Mouse (Mus musculus) ES-CJ7 (cell line): ENCODE results near the gene Mapk11.

Experiments used
- DNase-seq: peaks from one replicate; pipeline ENCODE4 v3.0.0; 2011; ENCODE audit warnings: low read depth, low spot score

Mapk11 gene

GRCm38 (mm10) chr15:89173906-89174214 lies 24.4 kb upstream of the Mapk11 start:
- peak; percentile 64 for DNase-seq

DNA sequence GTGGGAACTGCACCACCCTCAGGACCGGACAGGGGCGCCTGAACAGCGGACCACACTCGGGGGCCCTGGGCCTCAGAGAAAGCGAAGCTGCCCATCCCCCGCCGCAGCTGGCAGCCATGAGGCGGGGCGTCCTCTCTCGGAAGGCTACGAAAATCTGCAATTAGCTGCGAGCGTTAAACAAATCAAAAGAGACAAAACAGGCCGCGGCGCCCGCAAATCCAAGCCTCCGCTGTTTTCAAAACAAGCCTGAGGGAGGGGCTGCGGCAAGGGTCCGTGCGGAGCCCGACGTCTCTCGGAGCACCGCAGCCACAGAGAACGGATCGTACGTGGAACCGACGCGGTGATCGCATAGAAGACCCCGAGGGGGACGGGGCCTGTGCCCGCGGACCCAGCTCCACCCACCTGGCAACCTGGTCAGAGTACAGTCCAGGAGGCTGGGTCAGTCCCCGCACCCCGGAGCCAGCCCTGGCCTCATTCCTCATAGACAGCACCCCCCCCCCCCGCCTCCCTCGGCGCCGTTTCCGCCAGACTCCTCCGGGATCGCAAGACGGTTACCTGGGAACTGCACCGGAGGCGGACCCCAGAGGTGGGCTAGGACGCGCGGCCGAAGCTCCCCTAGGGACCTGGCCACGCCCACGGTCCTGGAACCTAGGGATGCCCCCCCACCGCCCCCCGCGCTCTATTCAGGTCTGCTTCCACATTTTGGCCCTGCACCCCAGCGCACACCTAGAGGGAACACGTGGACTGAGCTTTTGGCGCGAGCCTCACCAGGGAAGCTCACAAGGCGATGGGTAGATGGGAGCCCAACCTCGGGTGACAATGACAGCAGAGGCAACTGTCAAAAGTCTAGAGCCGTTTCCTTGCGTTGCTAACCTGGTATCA lies 23.8 kb upstream of the Mapk11 start:
- no peak for DNase-seq

GRCm38 (mm10) chr15:89172276-89172935 lies 23.0 kb upstream of the Mapk11 start:
- no peak for DNase-seq

DNA sequence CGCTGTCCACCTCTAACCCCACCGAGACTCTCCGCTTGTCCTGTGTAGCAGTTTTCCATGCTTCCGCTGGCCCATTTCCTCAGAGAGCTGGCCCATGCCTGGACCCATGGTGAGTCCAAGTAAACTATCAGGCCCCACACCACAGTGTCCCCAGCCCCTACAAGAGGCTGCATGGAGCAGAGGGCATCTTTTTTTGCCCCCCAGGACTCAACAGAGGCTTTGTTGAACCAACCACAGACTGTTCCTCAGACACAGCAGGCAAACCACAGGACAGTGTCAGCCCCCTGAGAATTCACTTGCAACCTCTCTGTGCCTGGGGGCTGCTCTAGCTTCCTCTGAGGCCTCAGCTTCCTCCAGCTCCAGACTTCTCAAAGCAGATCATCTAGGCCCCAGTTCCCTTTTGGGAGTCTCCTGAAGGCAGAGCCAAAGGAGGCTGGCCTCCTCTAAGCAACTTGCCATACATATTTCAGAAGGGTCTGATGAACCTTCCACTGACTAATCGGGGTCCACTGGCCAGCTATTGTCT lies 22.2 kb upstream of the Mapk11 start:
- DNase-seq: no peak

- no peak for DNase-seq
These were observed 20.7 kb upstream of the Mapk11 start for GRCm38 (mm10) chr15:89170102-89170501.

GRCm38 (mm10) chr15:89169431-89169830 lies 20.0 kb upstream of the Mapk11 start:
- peak; percentile 89 for DNase-seq

- DNase-seq: no peak
These were observed 19.5 kb upstream of the Mapk11 start for GRCm38 (mm10) chr15:89168922-89169321.

GRCm38 (mm10) chr15:89165478-89165877 lies 16.1 kb upstream of the Mapk11 start:
- DNase-seq: no peak

GRCm38 (mm10) chr15:89161397-89161796 lies 12.0 kb upstream of the Mapk11 start:
- DNase-seq: no peak

DNA sequence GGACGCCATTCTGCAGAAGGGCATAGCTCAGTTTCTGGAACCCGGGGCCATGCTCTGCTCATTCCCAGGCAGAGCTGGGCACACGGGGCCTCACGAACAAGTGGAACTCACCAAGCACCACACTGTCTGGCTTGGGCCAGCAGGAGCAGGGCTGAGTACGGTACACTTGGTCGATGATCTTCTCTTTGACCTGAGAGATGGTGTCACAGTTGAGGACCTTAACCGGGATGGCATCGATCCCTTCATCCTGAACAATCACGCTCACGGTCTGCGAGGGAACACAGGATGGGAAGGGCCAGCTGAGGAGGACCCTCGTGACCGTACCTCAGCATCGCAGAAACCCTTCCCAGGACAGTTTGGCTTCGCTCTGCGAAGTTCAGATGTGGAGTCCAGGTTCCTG lies 9.1 kb upstream of the Mapk11 start:
- no peak for DNase-seq

DNA sequence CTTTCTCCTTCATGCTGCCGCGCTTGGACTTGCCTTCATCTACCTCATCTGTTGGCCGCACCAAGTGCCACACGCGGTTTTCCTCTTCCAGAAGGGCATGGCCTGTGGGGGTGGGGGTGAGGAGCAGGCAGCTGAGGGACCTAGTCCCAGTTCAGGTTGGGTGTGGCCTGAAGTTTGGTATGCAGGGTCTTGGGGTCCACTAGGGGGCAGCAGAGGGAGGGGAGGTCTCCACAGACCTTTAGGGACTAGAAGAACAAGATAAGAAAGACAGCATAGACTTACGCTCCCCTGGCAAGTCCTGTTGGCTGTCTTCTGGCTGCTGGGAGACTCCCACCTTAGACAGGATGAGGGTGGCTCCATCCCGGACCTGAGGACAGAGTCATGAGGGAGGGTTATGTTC lies 8.5 kb upstream of the Mapk11 start:
- peak; percentile 94 for DNase-seq

- DNase-seq: peak; percentile 47
These were observed 2.9 kb upstream of the Mapk11 start for GRCm38 (mm10) chr15:89152312-89152711.

- DNase-seq: peak; percentile 81
These were observed 588 bp upstream of the Mapk11 start for GRCm38 (mm10) chr15:89150041-89150390.

DNA sequence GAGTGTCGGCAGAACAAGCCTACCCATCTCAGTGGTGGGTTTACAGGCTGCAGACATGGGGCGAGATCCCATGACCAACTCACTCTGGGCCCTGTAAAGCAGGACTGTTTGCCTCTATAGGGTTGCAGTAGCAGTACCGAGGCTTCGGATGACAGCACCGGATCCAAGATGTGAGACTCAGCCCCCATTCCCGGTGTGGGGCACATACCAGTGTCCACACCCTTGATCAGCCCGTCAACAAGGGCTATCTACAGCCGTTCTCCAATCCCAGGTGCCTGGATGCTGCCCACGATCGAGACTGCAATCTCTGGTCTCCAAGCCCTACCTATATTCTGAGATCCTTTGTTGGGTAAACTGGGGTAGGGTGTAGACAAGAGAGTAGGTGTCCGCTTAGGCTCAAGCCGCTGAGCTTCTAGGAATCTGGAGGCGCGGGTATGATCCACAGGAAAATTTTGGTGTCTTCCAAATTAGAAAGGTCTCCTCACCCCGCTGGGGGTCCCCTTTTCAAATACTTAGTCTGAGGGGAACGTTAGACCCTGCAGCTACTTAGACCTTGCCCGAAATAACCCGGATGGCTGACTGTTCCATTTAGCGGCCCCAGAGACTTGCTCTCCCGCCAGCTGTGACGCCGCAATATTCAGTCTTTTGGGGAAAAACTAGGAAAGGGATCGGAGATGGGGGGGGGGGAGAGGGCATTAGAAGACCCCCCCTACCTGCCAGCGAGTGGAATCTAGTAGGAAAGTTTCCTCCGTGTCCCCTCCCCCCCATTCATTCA lies 745 bp downstream of the Mapk11 start:
- no peak for DNase-seq

DNA sequence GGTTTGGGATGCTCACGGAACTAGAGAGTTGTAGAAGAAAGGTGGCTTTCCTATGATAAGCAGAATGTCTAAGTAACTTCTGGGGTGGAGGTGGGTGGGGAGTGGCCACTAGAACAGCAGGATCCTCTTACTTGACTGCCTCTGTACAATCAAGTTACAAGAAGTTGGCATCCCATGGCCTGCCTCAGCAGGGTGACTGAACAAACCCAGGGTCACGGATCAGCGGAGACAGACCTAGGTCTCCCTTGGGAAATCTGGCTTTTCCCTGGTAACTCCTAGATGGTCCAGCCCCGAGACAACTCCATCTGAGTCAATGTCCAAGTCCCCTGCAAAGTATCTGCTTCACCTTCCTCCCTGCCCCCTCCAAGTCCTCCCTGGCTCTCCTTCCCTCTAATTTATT lies 1.5 kb downstream of the Mapk11 start:
- DNase-seq: no peak

DNA sequence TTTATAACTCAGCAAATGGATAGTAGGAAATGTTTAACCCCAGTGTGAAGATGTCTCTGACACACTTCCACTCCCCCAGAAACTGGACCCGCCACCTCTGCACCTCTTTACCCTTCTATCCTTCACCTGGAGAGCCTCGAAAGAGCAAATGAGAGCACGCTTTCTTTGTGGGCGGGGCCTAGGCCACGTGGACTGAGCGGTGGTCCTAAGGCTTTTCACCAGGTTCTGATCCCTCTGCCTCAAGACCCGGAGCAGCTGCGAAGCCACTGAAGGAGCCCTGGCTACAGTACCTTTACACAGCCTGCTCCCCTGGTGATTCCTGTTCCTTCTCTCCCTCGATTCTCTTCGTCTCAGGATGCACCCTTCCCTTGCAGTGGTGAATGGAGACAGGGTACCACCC lies 2.0 kb downstream of the Mapk11 start:
- no peak for DNase-seq

GRCm38 (mm10) chr15:89147024-89147423 lies 2.4 kb downstream of the Mapk11 start:
- no peak for DNase-seq

- peak; percentile 76 for DNase-seq
These were observed 2.9 kb downstream of the Mapk11 start for GRCm38 (mm10) chr15:89146537-89146936.

DNA sequence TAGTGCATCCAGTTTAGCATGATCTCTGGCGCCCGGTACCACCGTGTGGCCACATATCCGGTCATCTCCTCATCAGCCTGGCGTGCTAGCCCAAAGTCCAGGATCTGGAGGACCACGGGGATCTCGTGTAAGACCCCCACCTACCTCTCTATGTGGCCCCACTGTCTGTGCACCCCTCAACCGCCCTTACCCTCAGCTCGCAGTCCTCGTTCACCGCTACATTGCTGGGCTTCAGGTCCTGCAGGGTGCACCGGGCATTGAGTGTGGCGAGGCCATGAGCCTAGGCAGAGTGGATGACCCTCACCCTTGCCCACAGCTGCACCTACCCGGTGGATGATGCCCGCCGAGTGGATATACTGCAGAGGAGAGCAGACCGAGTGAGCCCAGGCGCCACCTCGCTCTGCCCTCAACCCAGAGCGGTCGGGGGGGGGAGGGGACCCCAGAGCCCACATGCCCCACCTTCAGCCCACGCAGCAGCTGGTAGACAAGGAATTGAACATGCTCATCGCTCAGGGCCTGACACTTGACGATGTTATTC lies 3.5 kb downstream of the Mapk11 start:
- DNase-seq: no peak

GRCm38 (mm10) chr15:89144965-89145364 lies 4.5 kb downstream of the Mapk11 start:
- no peak for DNase-seq

DNA sequence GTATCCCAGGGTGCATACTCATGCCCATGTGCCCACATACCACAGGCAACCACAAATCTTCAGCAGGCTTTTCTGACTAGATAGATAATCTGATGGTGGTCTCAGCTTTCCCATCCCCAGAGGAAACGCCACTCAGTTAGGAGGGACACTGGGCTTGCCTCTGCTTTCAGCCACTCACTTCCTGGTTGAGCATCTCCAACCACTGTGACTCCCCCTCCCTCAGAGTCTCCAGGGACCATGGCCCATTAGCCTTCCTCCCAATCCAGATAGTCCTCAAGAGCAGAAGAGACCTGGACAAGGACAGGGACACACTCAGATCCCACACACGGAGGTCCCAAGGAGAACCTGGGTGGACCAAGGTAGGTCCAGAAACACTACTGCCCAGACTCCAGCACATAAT lies 6.3 kb downstream of the Mapk11 start:
- no peak for DNase-seq

DNA sequence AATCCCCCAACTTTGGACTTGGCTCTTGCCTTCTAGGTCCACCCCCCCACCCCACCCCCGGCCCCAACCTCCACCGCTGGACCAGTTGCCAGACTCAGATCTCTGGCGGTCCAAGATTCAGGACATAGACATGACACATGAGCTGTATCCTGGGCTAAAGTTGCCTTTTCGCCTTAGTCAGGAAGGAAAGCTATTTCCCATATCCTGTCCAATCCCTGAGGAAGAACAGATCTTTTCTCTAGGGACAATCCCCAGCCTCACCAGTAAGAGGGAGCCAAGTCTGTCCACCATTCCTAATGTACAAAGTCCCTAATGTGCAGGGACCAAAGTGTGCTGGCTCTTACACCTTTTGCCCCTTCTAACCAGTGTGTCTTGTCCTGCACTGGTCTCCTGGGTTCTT lies 7.5 kb downstream of the Mapk11 start:
- DNase-seq: no peak
